Mouse (Mus musculus): ENCODE data around the gene Mtap.

DNA sequence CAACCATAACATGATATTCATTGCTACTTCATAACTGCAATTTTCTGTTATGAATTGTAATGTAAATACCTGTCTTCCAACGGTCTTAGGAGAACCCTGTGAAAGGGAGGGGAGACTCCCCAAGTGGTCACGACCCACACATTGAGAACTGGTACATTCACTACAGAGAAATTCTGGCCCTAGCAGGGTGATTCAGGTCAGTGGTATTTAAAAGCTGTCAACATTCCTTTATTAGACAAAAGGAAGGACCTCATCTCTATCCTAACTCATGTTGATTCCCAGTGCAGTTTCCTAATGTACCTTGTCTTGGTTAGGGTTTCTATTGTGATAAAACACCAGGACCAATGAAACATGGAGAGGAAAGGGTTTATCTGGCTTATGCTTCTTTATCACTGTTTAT lies 20.9 kb upstream of the Mtap start:
- TF ChIP-seq CTCF (IDR thresholded peaks at IDR 0.05; ENCODE audit: control insufficient read depth, insufficient read depth, low read length) (no peak), POLR2A (IDR thresholded peaks at IDR 0.05; ENCODE audit: borderline replicate concordance, control insufficient read depth, low read depth, low read length) (no peak)
